Mouse (Mus musculus): ENCODE data around the gene Olfr685. TPM values are rescaled to one million over a fixed set of nuclear protein-coding genes. Genes with fewer than 3 reads are reported as not detected.

Gene Olfr685
- polyA plus RNA-seq (2014; fragmentation: Nextera tagmentation; extraction: Ambion mirVana): not detected in 2 replicates

GRCm38 (mm10) chr7:105185912-105186311, at the start of gene Olfr685:
Gene Olfr685, minus strand, starts transcription at chr7:105186012.
- Histone ChIP-seq H3K27me3 (ENCODE audit: control insufficient read depth, insufficient read depth, low read length) (no peaks in the 10 kb centered on the region), H3K9ac (replicated peaks; ENCODE audit: low read length) (no peak within 1 kb of the TSS), H3K36me3 (replicated peaks; ENCODE audit: control insufficient read depth, insufficient read depth, low read depth, low read length) (no peaks in the 10 kb centered on the region), H3K4me2 (ENCODE audit: low read depth, low read length) (no peak within 1 kb of the TSS), H3K4me3 (ENCODE audit: low read depth, low read length) (no peak within 1 kb of the TSS), H3K4me1 (ENCODE audit: control insufficient read depth, insufficient read depth, low read length) (no peaks in the 10 kb centered on the region), H3K9me3 (replicated peaks; ENCODE audit: control insufficient read depth, low read length) (no peaks in the 10 kb centered on the region), H3K27ac (replicated peaks; ENCODE audit: low read depth, low read length) (no peak within 1 kb of the TSS)
- 90% methylated on average over 1 of the region's 1 CpGs for WGBS
- no peak for ATAC-seq (replicated peaks; ENCODE audit: insufficient number of reproducible peaks, low FRiP score, low TSS enrichment, low read depth)
- no peak for DNase-seq (ENCODE audit: low spot score)

GRCm38 (mm10) chr7:105229386-105229785, 43.6 kb upstream of the Olfr685 start:
- Histone ChIP-seq H3K9me3 (replicated peaks; ENCODE audit: control insufficient read depth, low read length) (no peaks in the 10 kb centered on the region), H3K27me3 (ENCODE audit: control insufficient read depth, insufficient read depth, low read length) (no peaks in the 10 kb centered on the region), H3K4me2 (ENCODE audit: low read depth, low read length) (no peak overlapping the region), H3K4me1 (ENCODE audit: control insufficient read depth, insufficient read depth, low read length) (no peaks in the 10 kb centered on the region), H3K4me3 (ENCODE audit: low read depth, low read length) (no peak overlapping the region), H3K27ac (replicated peaks; ENCODE audit: low read depth, low read length) (no peak overlapping the region), H3K9ac (replicated peaks; ENCODE audit: low read length) (no peak overlapping the region), H3K36me3 (replicated peaks; ENCODE audit: control insufficient read depth, insufficient read depth, low read depth, low read length) (no peaks in the 10 kb centered on the region)
- 90% methylated on average over 2 of the region's 2 CpGs for WGBS
- ATAC-seq (replicated peaks; ENCODE audit: insufficient number of reproducible peaks, low FRiP score, low TSS enrichment, low read depth) (no peak), DNase-seq (ENCODE audit: low spot score) (no peak)

GRCm38 (mm10) chr7:105228138-105228537, 42.3 kb upstream of the Olfr685 start:
- 94% methylated on average over 1 of the region's 1 CpGs for WGBS
- DNase-seq (ENCODE audit: low spot score) (no peak), ATAC-seq (replicated peaks; ENCODE audit: insufficient number of reproducible peaks, low FRiP score, low TSS enrichment, low read depth) (no peak)
- Histone ChIP-seq H3K27me3 (ENCODE audit: control insufficient read depth, insufficient read depth, low read length) (no peaks in the 10 kb centered on the region), H3K27ac (replicated peaks; ENCODE audit: low read depth, low read length) (no peak overlapping the region), H3K36me3 (replicated peaks; ENCODE audit: control insufficient read depth, insufficient read depth, low read depth, low read length) (no peaks in the 10 kb centered on the region), H3K9ac (replicated peaks; ENCODE audit: low read length) (no peak overlapping the region), H3K4me1 (ENCODE audit: control insufficient read depth, insufficient read depth, low read length) (no peaks in the 10 kb centered on the region), H3K4me3 (ENCODE audit: low read depth, low read length) (no peak overlapping the region), H3K9me3 (replicated peaks; ENCODE audit: control insufficient read depth, low read length) (no peaks in the 10 kb centered on the region), H3K4me2 (ENCODE audit: low read depth, low read length) (no peak overlapping the region)

GRCm38 (mm10) chr7:105226703-105227102, 40.9 kb upstream of the Olfr685 start:
- Histone ChIP-seq H3K4me3 (ENCODE audit: low read depth, low read length) (no peak overlapping the region), H3K4me1 (ENCODE audit: control insufficient read depth, insufficient read depth, low read length) (no peaks in the 10 kb centered on the region), H3K9ac (replicated peaks; ENCODE audit: low read length) (no peak overlapping the region), H3K9me3 (replicated peaks; ENCODE audit: control insufficient read depth, low read length) (no peaks in the 10 kb centered on the region), H3K4me2 (ENCODE audit: low read depth, low read length) (no peak overlapping the region), H3K36me3 (replicated peaks; ENCODE audit: control insufficient read depth, insufficient read depth, low read depth, low read length) (no peaks in the 10 kb centered on the region), H3K27ac (replicated peaks; ENCODE audit: low read depth, low read length) (no peak overlapping the region), H3K27me3 (ENCODE audit: control insufficient read depth, insufficient read depth, low read length) (no peaks in the 10 kb centered on the region)
- no peak for DNase-seq (ENCODE audit: low spot score)
- no peak for ATAC-seq (replicated peaks; ENCODE audit: insufficient number of reproducible peaks, low FRiP score, low TSS enrichment, low read depth)

GRCm38 (mm10) chr7:105226072-105226471, 40.3 kb upstream of the Olfr685 start:
- Histone ChIP-seq H3K9me3 (replicated peaks; ENCODE audit: control insufficient read depth, low read length) (no peaks in the 10 kb centered on the region), H3K9ac (replicated peaks; ENCODE audit: low read length) (no peak overlapping the region), H3K36me3 (replicated peaks; ENCODE audit: control insufficient read depth, insufficient read depth, low read depth, low read length) (no peaks in the 10 kb centered on the region), H3K27me3 (ENCODE audit: control insufficient read depth, insufficient read depth, low read length) (no peaks in the 10 kb centered on the region), H3K4me1 (ENCODE audit: control insufficient read depth, insufficient read depth, low read length) (no peaks in the 10 kb centered on the region), H3K4me3 (ENCODE audit: low read depth, low read length) (no peak overlapping the region), H3K27ac (replicated peaks; ENCODE audit: low read depth, low read length) (no peak overlapping the region), H3K4me2 (ENCODE audit: low read depth, low read length) (no peak overlapping the region)
- DNase-seq (ENCODE audit: low spot score) (no peak), ATAC-seq (replicated peaks; ENCODE audit: insufficient number of reproducible peaks, low FRiP score, low TSS enrichment, low read depth) (no peak; the same call in 1 of the 2 replicates)

GRCm38 (mm10) chr7:105218281-105218680, 32.5 kb upstream of the Olfr685 start:
- no peaks in the 10 kb centered on the region for H3K36me3 ChIP-seq (replicated peaks; ENCODE audit: control insufficient read depth, insufficient read depth, low read depth, low read length)
- H3K4me3 ChIP-seq (ENCODE audit: low read depth, low read length): no peak overlapping the region
- H3K27ac ChIP-seq (replicated peaks; ENCODE audit: low read depth, low read length): no peak overlapping the region
- ATAC-seq (replicated peaks; ENCODE audit: insufficient number of reproducible peaks, low FRiP score, low TSS enrichment, low read depth) (no peak), DNase-seq (ENCODE audit: low spot score) (no peak)
- H3K9me3 ChIP-seq (replicated peaks; ENCODE audit: control insufficient read depth, low read length): no peaks in the 10 kb centered on the region
- H3K27me3 ChIP-seq (ENCODE audit: control insufficient read depth, insufficient read depth, low read length): no peaks in the 10 kb centered on the region
- H3K4me1 ChIP-seq (ENCODE audit: control insufficient read depth, insufficient read depth, low read length): no peaks in the 10 kb centered on the region
- H3K4me2 ChIP-seq (ENCODE audit: low read depth, low read length): no peak overlapping the region
- no peak overlapping the region for H3K9ac ChIP-seq (replicated peaks; ENCODE audit: low read length)
- WGBS: 73% methylated on average over 4 of the region's 4 CpGs

- DNase-seq (ENCODE audit: low spot score) (no peak), ATAC-seq (replicated peaks; ENCODE audit: insufficient number of reproducible peaks, low FRiP score, low TSS enrichment, low read depth) (no peak)
- Histone ChIP-seq H3K4me3 (ENCODE audit: low read depth, low read length) (no peak overlapping the region), H3K4me2 (ENCODE audit: low read depth, low read length) (no peak overlapping the region), H3K4me1 (ENCODE audit: control insufficient read depth, insufficient read depth, low read length) (no peaks in the 10 kb centered on the region), H3K9ac (replicated peaks; ENCODE audit: low read length) (no peak overlapping the region), H3K9me3 (replicated peaks; ENCODE audit: control insufficient read depth, low read length) (no peaks in the 10 kb centered on the region), H3K27me3 (ENCODE audit: control insufficient read depth, insufficient read depth, low read length) (no peaks in the 10 kb centered on the region), H3K27ac (replicated peaks; ENCODE audit: low read depth, low read length) (no peak overlapping the region), H3K36me3 (replicated peaks; ENCODE audit: control insufficient read depth, insufficient read depth, low read depth, low read length) (no peaks in the 10 kb centered on the region)
- WGBS: 47% methylated on average over 1 of the region's 1 CpGs
These were observed 28.9 kb upstream of the Olfr685 start for GRCm38 (mm10) chr7:105214761-105215160.

- Histone ChIP-seq H3K27ac (replicated peaks; ENCODE audit: low read depth, low read length) (no peak within 1 kb of the TSS), H3K4me1 (ENCODE audit: control insufficient read depth, insufficient read depth, low read length) (no peaks in the 10 kb centered on the region), H3K9me3 (replicated peaks; ENCODE audit: control insufficient read depth, low read length) (no peaks in the 10 kb centered on the region), H3K9ac (replicated peaks; ENCODE audit: low read length) (no peak within 1 kb of the TSS), H3K4me2 (ENCODE audit: low read depth, low read length) (no peak within 1 kb of the TSS), H3K27me3 (ENCODE audit: control insufficient read depth, insufficient read depth, low read length) (no peaks in the 10 kb centered on the region), H3K36me3 (replicated peaks; ENCODE audit: control insufficient read depth, insufficient read depth, low read depth, low read length) (no peaks in the 10 kb centered on the region), H3K4me3 (ENCODE audit: low read depth, low read length) (no peak within 1 kb of the TSS)
- ATAC-seq (replicated peaks; ENCODE audit: insufficient number of reproducible peaks, low FRiP score, low TSS enrichment, low read depth) (no peak), DNase-seq (ENCODE audit: low spot score) (no peak)
These were observed 21.6 kb upstream of the Olfr685 start, which contains the start of gene Olfr686 for GRCm38 (mm10) chr7:105207385-105207784. Gene Olfr686, minus strand, starts transcription at chr7:105207485.

All from embryonic facial prominence, embryonic 11.5 days (tissue).